Mouse (Mus musculus): ENCODE data around the gene Spock1.
"Not testable (repeated sequence)": the region's sequence is repeated elsewhere in the genome, so short reads cannot be mapped to it uniquely, and the experiment has no call there.

The Spock1 gene

DNA sequence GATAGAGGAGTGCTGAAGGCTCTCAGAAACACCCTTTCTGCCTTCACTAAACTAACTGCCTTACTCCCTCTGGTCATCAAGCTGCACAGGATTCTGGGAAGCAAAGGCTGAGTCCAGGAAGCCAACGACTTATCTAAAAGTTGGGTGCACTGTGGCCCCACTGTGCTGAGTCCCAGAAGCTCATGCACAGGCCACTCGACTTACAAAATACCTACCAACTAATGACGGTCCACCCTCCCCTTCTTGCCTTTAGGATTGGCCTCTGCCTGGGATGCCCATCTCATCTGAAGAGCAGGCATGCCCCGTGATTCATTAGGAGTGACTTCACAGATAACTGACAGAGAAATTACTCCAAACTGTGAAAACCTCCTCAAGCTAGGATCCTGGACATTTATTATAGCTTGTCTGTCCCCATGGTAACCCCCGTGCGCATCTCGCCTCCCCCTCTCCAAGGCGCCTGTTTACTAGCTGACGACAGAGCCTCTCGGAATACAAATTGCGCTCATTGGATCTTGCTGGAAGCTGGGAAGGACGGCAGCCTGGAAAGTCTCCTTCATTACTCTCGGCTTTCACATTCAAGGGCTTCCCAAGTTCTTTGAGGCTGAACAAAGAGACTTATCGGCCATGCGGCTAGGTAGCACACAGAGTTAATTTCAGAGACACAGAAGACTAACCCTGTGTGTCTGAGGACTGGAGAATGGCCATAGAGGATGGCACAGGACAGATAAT is 312.9 kb downstream of the Spock1 start:
- no peak for DNase-seq (ENCODE audit: low spot score)

DNA sequence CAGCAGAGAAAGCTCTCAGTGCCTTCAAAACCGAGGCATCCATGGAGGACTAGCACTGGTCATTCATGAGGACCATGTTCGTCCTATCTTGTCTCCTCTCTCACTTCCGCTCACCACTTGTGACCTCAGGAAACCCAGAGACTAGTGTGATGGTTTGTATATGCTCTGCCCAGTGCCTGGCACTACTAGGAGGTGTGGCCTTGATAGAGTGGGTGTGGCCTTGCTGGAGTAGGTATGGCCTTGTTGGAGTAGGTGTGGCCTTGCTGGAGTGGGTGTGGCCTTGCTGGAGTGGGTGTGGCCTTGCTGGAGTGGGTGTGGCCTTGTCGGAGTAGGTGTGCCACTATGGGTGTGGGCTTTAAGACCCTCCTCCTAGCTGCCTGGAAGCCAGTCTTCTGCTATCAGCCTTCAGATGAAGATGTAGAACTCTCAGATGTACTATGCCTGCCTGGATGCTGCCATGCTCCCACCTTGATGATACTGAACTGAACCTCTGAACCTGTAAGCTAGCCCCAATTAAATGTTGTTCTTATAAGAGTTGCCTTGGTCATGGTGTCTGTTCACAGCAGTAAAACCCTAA is 318.7 kb downstream of the Spock1 start:
- not testable (repeated sequence) for DNase-seq (ENCODE audit: low spot score)

DNA sequence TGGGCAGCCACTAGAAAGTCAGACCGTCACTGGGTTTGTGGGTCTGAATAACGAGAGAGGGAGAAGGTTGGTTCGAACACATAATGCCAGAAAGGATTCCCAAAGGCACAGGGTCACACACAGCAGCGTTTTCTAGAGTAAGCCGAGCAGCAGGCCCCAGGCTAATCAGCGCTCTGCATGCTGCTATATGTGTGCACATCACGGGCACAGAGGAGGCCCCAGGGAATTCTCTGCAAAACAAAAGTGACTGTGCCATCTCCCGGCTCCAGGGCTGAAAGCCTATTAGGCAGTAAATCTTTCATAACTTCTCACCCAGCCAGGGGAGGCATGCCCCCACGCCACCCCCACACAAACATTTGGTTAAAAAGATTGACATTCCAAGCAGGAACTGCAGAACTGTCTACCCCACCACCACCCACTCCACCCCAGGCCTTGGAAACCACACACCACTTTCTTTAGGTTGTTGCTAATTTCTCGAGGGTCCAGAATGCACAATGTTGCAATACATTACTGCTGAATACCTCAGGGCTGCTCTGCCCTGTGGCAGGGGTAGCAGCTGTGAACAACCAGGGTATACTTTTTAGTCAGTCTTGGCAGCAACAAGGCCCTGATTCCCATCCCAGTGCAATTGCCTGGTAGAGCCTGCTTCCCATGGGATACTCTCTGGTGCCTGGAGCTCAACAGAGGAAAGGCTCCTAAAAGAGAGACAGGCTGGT is 319.4 kb downstream of the Spock1 start:
- DNase-seq (ENCODE audit: low spot score) = no peak

DNA sequence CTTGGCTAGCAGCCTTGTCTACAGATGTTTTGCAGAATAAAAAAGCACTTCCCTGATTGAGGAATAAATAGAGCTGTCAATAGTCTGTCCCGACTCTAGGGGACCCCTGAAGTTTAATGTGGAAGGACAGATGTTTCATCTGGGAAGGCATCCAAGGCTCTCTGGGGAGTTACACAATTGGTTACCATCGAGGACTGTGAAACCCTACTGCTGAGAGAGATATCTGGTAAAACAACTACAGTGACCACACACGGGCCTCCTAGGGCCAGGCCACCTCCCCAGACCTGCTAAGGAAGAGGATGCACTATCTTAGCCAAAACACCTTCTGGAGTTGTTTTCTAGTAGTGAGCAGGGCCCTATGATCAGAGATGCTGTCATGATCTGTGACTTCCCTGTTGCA is 323.0 kb downstream of the Spock1 start:
- DNase-seq (ENCODE audit: low spot score) = no peak

DNA sequence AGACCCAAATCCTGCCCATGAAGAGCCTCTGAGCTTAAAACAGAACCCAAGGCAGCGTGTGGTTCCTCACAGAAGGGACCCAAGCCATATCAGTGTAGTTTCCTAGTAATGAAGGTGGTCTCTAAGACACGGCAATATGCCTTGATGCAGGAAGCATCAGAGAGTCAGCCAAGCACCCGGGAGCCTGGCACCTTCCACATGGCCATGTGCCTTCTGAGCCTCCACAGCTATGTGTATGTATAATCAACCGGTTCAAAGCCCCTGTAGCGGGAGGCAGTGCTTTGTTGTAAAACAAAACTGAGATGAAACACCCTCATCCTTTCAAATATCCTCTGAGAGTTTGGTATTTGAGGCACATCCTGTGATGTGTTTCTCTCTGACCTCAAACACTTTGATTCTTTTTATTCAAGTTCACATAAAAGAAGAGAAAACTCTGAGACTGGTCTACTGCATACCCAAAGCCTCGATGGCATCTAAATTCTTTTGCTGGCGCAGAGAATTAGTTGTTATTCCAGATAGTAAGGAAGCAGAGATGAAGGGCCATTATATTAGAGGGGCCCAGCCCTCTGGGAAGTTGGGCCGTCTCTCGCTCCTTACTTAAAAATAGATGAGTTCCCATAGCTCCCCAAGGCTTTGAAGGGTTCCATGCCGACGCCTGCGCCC is 325.7 kb downstream of the Spock1 start:
- DNase-seq (ENCODE audit: low spot score) = no peak

DNA sequence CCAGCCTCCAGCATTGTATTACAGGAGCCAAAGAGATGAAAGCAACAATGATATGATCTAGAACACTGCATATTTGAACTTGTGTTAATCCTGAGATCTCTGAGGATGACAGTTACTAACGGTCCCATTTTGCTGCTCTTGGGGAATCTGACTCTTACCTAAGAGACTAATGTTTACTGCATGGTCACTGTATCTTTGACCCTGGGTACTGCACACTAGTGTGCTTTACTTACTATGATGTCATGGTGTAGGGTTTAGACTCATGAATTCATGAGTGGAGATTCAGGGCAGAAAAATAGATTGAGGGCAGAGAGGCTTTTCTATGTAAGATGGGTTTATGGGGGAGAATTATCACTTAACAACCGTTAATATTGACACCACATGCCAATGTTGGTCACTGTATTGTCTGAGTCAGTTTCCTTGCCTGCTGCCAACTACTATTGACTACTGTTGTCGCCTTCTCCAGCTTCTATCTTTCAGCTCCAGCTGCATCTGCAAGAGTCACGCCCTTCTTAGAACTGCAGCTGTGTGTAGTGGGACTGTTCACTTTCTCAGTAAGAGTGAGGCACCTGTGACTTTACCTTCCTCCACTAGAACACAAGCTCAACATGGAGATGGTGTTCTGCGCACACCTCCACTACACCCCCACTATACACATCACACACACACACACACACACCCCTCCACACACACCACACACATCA is 330.4 kb downstream of the Spock1 start:
- peak; percentile 28 for DNase-seq (ENCODE audit: low spot score)

DNA sequence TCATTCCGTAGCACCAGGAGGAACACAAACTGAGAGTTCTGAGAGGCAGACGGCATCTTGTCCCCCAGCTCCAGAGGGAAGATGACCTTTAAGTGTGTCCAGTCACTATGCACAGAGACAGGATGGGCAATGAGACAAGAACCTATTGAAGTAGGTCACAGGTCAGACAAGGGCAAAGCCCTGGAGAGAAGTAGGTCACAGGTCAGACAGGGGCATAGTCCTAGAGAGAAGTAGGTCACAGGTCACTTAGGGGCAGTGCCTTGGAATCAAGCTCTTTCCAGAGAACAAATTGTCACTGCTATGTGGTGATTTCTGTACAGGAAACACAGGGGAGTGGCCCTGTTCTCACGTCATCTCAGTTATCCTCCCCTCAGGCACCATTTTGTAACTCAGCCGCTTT is 334.6 kb downstream of the Spock1 start:
- no peak for DNase-seq (ENCODE audit: low spot score)

DNA sequence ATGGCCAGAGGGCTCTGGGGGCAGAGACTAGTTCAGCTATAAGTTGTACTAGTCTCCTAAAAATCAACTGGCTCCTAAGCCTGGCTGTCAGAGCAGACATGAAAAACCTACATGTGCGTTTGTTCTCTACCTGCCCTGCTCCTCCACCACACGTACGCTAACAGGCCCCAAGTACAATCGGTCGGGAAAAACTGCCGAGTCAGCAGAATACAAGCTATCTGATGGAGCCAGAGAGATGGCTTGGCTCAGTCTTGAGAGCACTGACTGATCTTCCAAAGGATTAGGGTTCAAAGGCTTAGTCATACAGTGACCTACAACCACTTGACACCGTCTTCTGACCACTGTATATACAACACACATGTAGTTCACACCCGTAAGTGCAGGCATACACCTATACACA is 339.7 kb downstream of the Spock1 start:
- DNase-seq (ENCODE audit: low spot score) = no peak

DNA sequence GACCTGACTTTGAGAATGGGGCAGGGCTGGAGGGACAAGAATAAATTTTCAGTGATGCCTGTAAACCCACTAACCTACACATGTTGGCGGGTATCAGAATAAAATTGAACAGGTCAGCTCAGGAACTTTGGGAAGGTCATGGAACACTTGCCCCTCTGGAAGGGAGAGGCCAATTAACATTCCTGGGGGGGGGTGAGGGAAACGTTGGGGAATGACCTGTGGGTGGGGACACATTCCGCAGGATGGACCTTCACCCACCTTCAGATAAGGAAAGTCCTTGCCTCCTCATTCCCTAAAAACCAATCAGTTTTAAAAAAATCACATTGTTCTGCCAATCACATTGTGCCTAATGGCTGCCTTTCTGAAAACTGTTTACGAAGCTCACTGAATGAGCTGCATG is 352.9 kb downstream of the Spock1 start:
- peak; percentile 55 for DNase-seq (ENCODE audit: low spot score)

DNA sequence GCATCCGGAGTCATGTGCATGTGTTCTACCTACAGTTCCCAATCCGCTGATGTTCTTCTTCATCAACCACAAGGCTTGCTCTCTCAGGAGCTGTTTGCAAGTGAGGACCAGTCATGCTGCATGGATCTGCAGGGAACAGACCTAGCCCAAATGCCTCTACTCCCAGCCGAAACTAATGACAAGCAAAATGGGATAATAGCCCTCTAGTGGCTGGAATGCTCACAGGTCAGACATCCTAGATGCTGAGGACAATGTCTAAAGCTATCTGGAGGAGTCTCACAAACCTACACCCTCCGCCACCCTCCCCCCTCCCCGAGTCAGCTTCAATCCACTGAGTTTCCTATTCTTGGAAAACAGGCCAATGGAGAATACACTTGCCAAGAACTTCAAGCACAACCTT is 358.4 kb downstream of the Spock1 start:
- no peak for DNase-seq (ENCODE audit: low spot score)

DNA sequence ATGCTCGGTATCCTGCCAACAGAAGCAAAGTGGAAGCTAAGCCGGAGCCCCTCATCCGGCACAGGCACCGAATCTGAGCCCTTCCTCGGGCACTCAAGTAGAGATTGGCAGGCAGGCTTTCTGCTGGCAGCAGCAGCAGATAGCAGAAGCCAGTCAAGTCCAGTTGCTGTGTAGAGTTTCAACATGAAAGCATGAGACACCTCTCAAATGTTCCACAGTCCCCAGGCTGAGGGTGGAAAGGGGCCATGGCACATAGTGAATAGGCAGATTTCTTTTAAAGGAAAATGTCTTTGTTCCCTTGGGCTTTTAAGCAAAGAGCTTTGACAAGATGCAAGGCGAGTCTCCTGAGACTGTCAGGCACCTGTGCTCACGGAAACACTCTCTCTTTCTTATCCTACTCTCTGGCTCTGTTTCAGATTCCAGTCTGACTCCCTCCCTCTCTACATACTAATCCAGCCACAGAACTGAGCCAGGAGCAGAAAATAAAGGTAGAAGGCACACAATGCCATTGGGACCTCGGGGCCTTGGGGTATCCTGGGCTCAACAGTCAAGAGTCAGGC is 371.1 kb downstream of the Spock1 start:
- DNase-seq (ENCODE audit: low spot score) = no peak

DNA sequence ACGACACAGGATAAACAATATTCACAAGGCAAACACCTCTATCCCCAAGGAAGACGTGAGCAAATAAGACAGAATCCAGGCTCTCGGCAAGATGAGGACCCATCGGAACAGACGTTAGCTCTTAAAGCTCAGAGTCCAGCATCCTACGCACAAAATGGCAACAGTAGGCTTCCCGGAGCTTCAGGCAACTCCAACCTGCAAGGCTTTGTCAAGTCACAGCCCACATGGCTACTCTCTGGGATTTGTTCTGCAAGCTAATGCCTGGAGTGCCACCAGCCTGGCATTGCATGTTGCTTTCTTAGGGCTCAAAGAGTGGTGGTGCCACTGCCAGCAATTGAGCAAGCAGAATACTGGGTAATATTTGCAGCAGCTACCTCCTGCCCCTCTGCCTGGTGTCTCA is 373.8 kb downstream of the Spock1 start:
- DNase-seq (ENCODE audit: low spot score) = no peak

DNA sequence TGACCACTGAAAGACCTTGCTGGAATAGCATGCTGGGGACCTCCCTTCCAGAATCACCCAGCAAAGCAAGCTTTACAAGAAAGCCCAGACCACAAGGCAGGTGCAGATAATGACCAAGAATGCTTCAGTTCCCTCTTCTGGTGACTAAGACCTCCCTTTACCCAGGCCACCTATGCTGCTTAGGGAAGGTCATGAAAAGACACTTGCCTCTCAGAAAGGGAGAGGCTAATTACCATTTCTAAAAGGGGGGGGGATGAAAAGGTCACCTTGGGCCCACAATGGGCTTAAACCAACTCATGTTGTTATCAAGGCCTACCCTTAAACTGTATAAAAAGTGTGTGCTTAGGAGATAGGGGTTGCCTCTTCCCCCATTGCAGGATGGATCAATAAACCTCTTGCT is 382.2 kb downstream of the Spock1 start:
- no peak for DNase-seq (ENCODE audit: low spot score)

DNA sequence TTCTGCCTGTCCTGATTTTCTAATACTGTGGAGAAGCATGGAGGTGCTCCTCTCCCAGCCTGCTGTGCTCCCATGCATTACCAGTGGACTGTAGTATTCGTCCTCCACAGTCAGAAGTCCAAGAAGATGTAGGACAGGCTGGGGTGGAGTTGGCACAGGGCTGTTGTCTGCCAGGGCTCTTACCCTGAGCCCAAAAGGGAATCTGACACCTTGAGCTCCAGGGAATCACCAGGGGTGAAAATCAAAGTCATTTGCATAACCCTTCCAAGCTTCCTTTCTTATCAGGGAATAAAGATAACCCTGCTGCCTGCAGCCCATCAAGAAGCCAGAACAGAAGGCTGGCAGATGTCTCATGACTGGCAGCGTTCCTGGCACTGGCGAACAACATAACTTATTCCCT is 383.6 kb downstream of the Spock1 start:
- DNase-seq (ENCODE audit: low spot score) = no peak

DNA sequence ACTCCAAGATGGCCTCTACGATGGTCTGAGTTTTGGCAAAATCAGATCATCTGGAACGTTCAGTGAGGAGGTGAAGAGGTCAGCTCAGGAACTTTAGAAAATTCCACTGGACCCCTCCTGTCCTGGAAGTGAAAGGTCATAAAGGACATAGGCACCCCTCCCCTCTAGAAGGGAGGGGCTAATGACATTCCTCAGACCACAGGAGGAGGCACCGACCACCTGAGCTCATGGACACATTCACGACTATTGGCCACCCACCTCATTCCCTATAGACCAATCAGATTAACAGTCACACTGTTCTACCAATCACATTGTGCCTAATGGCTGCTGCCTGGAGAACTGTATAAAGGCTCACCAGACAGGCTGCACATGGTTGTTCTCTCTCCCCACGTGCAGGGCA is 384.8 kb downstream of the Spock1 start:
- no peak for DNase-seq (ENCODE audit: low spot score)

DNA sequence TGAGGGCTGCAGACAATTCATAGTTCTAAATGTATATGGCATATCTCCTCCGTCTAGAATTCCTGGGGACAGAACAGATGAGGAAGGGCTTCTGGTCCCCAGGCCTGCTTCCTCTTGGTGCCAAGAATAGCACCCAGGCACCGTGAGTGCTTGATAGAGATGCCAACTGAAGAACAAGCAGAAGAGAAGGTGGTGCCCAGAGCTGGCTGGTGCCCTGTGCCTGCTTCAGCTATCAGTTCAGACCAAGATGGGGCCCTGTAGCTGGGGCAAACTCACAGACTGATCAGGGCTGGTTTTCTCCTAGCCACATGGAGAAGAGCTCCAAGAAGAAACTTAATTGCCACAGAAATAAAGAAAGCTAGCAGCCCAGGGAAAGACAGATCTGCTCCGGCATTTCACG is 385.8 kb downstream of the Spock1 start:
- DNase-seq (ENCODE audit: low spot score) = no peak

DNA sequence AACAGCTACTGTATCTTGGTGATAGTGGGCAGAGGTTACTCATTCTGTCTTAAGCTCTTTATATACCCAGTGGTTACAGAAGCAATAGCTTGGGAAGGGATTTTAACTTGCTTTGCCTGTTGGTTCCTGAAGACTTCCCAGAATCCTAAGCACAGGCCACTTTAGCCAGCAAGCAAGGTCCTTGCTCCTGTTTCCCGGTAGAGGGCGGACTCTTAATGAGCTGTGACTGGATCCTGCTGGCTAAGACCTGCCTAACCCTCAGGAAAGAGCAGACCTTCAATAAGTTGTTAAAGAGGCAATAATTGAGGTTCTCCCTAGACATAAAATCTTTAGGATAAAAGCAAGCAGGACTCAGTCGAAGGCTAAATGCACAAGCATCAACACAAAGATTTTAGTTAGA is 387.0 kb downstream of the Spock1 start:
- peak; percentile 13 for DNase-seq (ENCODE audit: low spot score)

DNA sequence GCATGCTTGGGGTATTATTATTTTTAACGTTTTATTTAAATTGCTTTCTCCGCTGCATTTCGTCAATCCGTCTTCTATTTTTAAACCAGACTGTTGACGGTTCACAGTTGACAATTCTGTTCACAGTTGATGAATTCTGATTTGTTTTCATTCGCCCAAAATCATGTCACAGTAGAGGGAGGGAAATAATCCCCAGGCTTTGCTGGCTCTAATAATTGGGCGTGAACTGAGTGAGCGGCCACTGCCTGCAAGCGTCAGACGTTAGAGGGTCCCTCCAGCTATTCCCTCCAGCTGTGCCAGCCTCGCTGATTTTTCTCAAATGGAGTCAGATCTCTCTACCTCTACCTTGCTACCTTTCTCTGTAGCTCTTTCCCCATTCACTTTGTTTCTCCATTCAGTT is 388.3 kb downstream of the Spock1 start:
- DNase-seq (ENCODE audit: low spot score) = no peak

DNA sequence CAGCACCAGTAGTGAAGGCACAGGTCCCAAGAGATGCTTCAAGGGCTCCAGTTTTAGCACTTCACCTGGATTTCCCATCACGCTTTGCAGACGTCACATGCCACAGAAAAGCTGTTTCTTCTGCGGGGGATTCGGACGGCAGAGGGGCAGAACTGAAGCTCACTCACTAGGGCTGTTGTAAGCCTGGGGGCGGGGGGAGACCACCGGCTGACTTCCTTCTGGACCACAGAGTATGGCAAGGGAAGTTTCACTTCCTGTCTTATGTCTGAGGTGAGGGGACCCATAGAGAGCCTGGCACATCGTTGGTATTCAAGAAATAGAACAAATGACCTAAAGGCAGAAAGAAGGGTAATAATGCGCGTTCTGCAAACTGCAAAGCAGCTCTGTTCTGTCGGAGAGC is 392.4 kb downstream of the Spock1 start:
- DNase-seq (ENCODE audit: low spot score) = no peak

DNA sequence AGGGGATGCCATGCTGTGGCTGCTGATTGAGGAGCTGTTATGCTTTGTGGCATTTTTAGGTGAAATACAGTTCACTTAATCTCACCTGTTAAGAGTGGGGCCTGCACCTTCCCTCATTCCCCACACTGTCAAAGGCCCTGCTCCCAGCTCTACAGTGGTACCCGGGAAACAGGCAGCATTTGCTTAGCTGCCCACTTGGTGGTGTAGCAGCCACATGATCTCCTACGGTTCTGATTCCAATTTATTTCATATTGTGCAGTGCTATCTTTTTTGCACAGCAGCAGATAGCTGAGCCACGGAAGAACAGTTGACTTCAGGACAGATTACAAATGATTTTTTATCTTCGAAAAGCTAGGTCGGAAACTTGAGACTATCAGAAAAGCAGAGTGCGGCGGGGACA is 406.6 kb downstream of the Spock1 start:
- DNase-seq (ENCODE audit: low spot score) = no peak

DNA sequence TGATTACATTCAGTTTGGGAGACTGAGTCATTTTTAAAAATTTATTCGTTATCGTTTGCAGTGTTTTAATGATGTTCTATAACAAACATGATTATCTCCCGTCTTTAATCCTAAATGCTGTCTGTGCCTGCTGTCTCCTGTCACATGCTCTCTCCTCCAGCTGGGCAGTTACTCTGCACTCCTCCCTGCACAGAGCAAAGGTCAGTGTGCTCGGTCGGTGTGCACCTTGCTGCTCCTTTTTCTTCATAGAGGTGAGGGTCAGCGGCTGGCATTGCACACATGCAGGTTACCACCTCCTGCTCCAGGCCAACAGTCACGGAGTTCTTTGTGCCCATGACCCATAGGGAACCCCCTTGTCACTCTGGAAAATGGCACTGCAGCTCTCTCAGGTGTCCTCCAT is 411.4 kb downstream of the Spock1 start:
- DNase-seq (ENCODE audit: low spot score) = peak; percentile 31

DNA sequence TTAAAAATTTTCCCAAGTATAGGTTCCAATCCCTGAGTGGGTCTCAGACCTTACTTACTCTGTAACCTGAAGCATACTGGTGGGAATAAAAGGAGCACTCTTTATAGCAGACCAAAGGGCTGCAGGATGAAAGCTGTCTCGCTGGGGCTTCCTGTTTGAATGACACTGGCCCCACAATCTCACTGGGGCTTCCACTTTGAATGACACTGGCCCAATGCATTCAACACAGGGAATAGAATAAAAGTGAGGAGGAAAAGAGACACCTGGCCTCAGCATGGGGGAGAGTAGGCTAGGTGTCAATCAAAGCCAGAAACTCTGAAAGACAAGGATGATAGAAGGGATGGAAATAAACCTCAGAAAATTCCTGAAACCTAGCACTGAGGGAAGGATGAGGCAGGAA is 413.3 kb downstream of the Spock1 start:
- DNase-seq (ENCODE audit: low spot score) = no peak

All from yolk sac, embryonic 10.5 days (tissue).